In the genomic region with DNA sequence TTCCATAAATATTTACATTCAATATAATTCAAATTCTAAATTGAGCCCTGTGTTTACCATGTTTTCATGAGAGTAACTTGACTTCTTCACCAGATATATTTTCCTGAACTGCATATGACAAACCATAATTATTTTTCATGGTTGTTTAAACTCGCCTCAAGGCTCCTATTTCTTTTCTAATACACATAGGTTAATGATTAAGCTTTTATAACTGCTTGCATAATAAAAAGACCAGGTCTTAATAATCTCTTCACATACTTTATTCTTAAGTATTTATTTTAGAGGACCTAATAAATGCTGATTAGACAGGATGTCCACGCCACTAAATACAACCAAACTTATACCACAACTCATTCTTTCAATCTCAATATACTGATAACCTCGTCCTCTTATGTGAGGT, we compare ENCODE assay signal across 29 mouse cellular contexts.
"Had no signal": no experiment of that assay in that cellular context is flagged by ENCODE, and none has a peak within 500 bp of the region (broad histone marks: within the 10 kb centered on the region; RNA-seq: fewer than 3 reads in every experiment).

No protein-coding gene starts in this region.

- H3K4me2 ChIP-seq: embryonic facial prominence, embryonic 12.5 days; embryonic facial prominence, embryonic 13.5 days; embryonic facial prominence, embryonic 15.5 days; forebrain, embryonic 12.5 days; forebrain, embryonic 13.5 days; forebrain, embryonic 15.5 days had no signal

- H3K4me1 ChIP-seq: embryonic facial prominence, embryonic 10.5 days; embryonic facial prominence, embryonic 12.5 days; embryonic facial prominence, embryonic 13.5 days; embryonic facial prominence, embryonic 15.5 days; forebrain, embryonic 10.5 days; forebrain, embryonic 12.5 days; forebrain, embryonic 13.5 days; forebrain, embryonic 15.5 days had no signal

- H3K9ac ChIP-seq: embryonic facial prominence, embryonic 12.5 days; embryonic facial prominence, embryonic 13.5 days; embryonic facial prominence, embryonic 15.5 days; forebrain, embryonic 12.5 days; forebrain, embryonic 13.5 days; forebrain, embryonic 15.5 days; forebrain, postnatal 0 days had no signal

- DNase-seq: cerebellum, adult 2 months; cerebellum, adult 8-10 months; cerebellum, adult 9-10 months; cerebellum, adult 9-11 months; cerebellum, postnatal 10 days; cerebellum, postnatal 14 days; cerebellum, postnatal 25 days; cerebellum, postnatal 36 days; embryo, embryonic 11 days; forebrain, postnatal 0 days; gastrocnemius, adult 2 months; gastrocnemius, postnatal 10 days; gastrocnemius, postnatal 14 days; gastrocnemius, postnatal 25 days; gastrocnemius, postnatal 36 days; heart, adult 11 months; heart, adult 18-20 months; heart, adult 2 months had no signal

- H3K4me3 ChIP-seq: embryonic facial prominence, embryonic 10.5 days; embryonic facial prominence, embryonic 12.5 days; embryonic facial prominence, embryonic 13.5 days; embryonic facial prominence, embryonic 15.5 days; erythroblast, embryonic 14.5 days; forebrain, embryonic 10.5 days; forebrain, embryonic 12.5 days; forebrain, embryonic 13.5 days; forebrain, embryonic 15.5 days; gastrocnemius, adult 2 months; heart, adult 2 months had no signal

- H3K27ac ChIP-seq: embryonic facial prominence, embryonic 10.5 days; embryonic facial prominence, embryonic 12.5 days; embryonic facial prominence, embryonic 13.5 days; embryonic facial prominence, embryonic 15.5 days; forebrain, embryonic 10.5 days; forebrain, embryonic 12.5 days; forebrain, embryonic 13.5 days; forebrain, embryonic 15.5 days; gastrocnemius, adult 2 months; heart, adult 2 months had no signal

- H3K36me3 ChIP-seq: embryonic facial prominence, embryonic 10.5 days; embryonic facial prominence, embryonic 12.5 days; embryonic facial prominence, embryonic 13.5 days; embryonic facial prominence, embryonic 15.5 days; forebrain, embryonic 10.5 days; forebrain, embryonic 12.5 days; forebrain, embryonic 15.5 days had no signal

- H3K9me3 ChIP-seq: embryonic facial prominence, embryonic 10.5 days; embryonic facial prominence, embryonic 12.5 days; embryonic facial prominence, embryonic 13.5 days; embryonic facial prominence, embryonic 15.5 days; forebrain, embryonic 10.5 days; forebrain, embryonic 12.5 days; forebrain, embryonic 13.5 days; forebrain, embryonic 15.5 days had no signal

- H3K27me3 ChIP-seq: embryonic facial prominence, embryonic 12.5 days; embryonic facial prominence, embryonic 13.5 days; embryonic facial prominence, embryonic 15.5 days; forebrain, embryonic 12.5 days; forebrain, embryonic 13.5 days; forebrain, embryonic 15.5 days had no signal

- ATAC-seq: forebrain, embryonic 13.5 days; forebrain, embryonic 14.5 days; forebrain, embryonic 15.5 days; forebrain, embryonic 16.5 days; forebrain, postnatal 0 days had no signal
